Mouse (Mus musculus): ENCODE data around the gene Tbc1d23. TPM values are rescaled to one million over a fixed set of nuclear protein-coding genes. Genes with fewer than 3 reads are reported as not detected.
A peak's percentile ranks its signal among the peaks of the same experiment; 100 is the strongest.
"Not testable (repeated sequence)": the region's sequence is repeated elsewhere in the genome, so short reads cannot be mapped to it uniquely, and the experiment has no call there.

The Tbc1d23 gene
- polyA plus RNA-seq, 1 experiment from 2014 or later: 32.9 TPM

GRCm38 (mm10) chr16:57235871-57236510 lies 4.7 kb upstream of the Tbc1d23 start:
- H3K4me1 ChIP-seq (ENCODE audit: control insufficient read depth, insufficient read depth, low read length): no peaks in the 10 kb centered on the region
- H3K27me3 ChIP-seq (replicated peaks; ENCODE audit: control insufficient read depth, insufficient read depth, low read length): no peaks in the 10 kb centered on the region
- no peak for ATAC-seq
- 72% methylated on average over 7 of the region's 7 CpGs for WGBS
- no peak overlapping the region for H3K9ac ChIP-seq (ENCODE audit: low read length)
- H3K36me3 ChIP-seq (ENCODE audit: control insufficient read depth, insufficient read depth, low read length): no peaks in the 10 kb centered on the region
- H3K4me2 ChIP-seq (ENCODE audit: low read length): no peak overlapping the region
- no peak overlapping the region for H3K27ac ChIP-seq (ENCODE audit: low read depth, low read length)
- no peak for DNase-seq (ENCODE audit: low spot score)
- no peaks in the 10 kb centered on the region for H3K9me3 ChIP-seq (replicated peaks; ENCODE audit: control insufficient read depth, low read length)
- no peak overlapping the region for H3K4me3 ChIP-seq (ENCODE audit: low read depth, low read length)

GRCm38 (mm10) chr16:57231937-57232310 lies 620 bp upstream of the Tbc1d23 start:
- H3K9me3 ChIP-seq (replicated peaks; ENCODE audit: control insufficient read depth, low read length); DNase-seq (ENCODE audit: low spot score); H3K36me3 ChIP-seq (ENCODE audit: control insufficient read depth, insufficient read depth, low read length); ATAC-seq; H3K4me1 ChIP-seq (ENCODE audit: control insufficient read depth, insufficient read depth, low read length); H3K9ac ChIP-seq (ENCODE audit: low read length); H3K27ac ChIP-seq (ENCODE audit: low read depth, low read length); H3K27me3 ChIP-seq (replicated peaks; ENCODE audit: control insufficient read depth, insufficient read depth, low read length): not testable (repeated sequence)
- H3K4me3 ChIP-seq (ENCODE audit: low read depth, low read length): peak overlapping the region; percentile 89
- peak overlapping the region; percentile 42 for H3K4me2 ChIP-seq (ENCODE audit: low read length)
- WGBS: 73% methylated on average over 4 of the region's 5 CpGs

GRCm38 (mm10) chr16:57226444-57226843 lies 4.9 kb downstream of the Tbc1d23 start:
- H3K27ac ChIP-seq (ENCODE audit: low read depth, low read length): no peak overlapping the region
- H3K4me1 ChIP-seq (ENCODE audit: control insufficient read depth, insufficient read depth, low read length): peaks cover 7% of the 10 kb centered on the region
- no peak overlapping the region for H3K4me2 ChIP-seq (ENCODE audit: low read length)
- DNase-seq (ENCODE audit: low spot score): no peak
- no peak for ATAC-seq
- WGBS: 95% methylated on average over 5 of the region's 5 CpGs
- no peaks in the 10 kb centered on the region for H3K27me3 ChIP-seq (replicated peaks; ENCODE audit: control insufficient read depth, insufficient read depth, low read length)
- no peak overlapping the region for H3K9ac ChIP-seq (ENCODE audit: low read length)
- H3K9me3 ChIP-seq (replicated peaks; ENCODE audit: control insufficient read depth, low read length): no peaks in the 10 kb centered on the region
- H3K4me3 ChIP-seq (ENCODE audit: low read depth, low read length): no peak overlapping the region
- no peaks in the 10 kb centered on the region for H3K36me3 ChIP-seq (ENCODE audit: control insufficient read depth, insufficient read depth, low read length)

- Histone ChIP-seq H3K27ac (ENCODE audit: low read depth, low read length) (no peak overlapping the region), H3K4me3 (ENCODE audit: low read depth, low read length) (no peak overlapping the region), H3K36me3 (ENCODE audit: control insufficient read depth, insufficient read depth, low read length) (peaks cover 4% of the 10 kb centered on the region; the same call in 1 of the 2 replicates), H3K4me2 (ENCODE audit: low read length) (no peak overlapping the region), H3K4me1 (ENCODE audit: control insufficient read depth, insufficient read depth, low read length) (no peaks in the 10 kb centered on the region), H3K9me3 (replicated peaks; ENCODE audit: control insufficient read depth, low read length) (no peaks in the 10 kb centered on the region), H3K27me3 (replicated peaks; ENCODE audit: control insufficient read depth, insufficient read depth, low read length) (no peaks in the 10 kb centered on the region), H3K9ac (ENCODE audit: low read length) (no peak overlapping the region)
- 94% methylated on average over 6 of the region's 6 CpGs for WGBS
- ATAC-seq: no peak
- DNase-seq (ENCODE audit: low spot score): no peak
Observed at GRCm38 (mm10) chr16:57220361-57220760, 10.9 kb downstream of the Tbc1d23 start.

GRCm38 (mm10) chr16:57215957-57216356 lies 15.3 kb downstream of the Tbc1d23 start:
- H3K27me3 ChIP-seq (replicated peaks; ENCODE audit: control insufficient read depth, insufficient read depth, low read length): no peaks in the 10 kb centered on the region
- no peaks in the 10 kb centered on the region for H3K4me1 ChIP-seq (ENCODE audit: control insufficient read depth, insufficient read depth, low read length)
- DNase-seq (ENCODE audit: low spot score): no peak
- H3K9me3 ChIP-seq (replicated peaks; ENCODE audit: control insufficient read depth, low read length): no peaks in the 10 kb centered on the region
- no peak overlapping the region for H3K9ac ChIP-seq (ENCODE audit: low read length)
- ATAC-seq: no peak
- peaks cover 17% of the 10 kb centered on the region for H3K36me3 ChIP-seq (ENCODE audit: control insufficient read depth, insufficient read depth, low read length)
- H3K4me2 ChIP-seq (ENCODE audit: low read length): no peak overlapping the region
- H3K27ac ChIP-seq (ENCODE audit: low read depth, low read length): no peak overlapping the region
- no peak overlapping the region for H3K4me3 ChIP-seq (ENCODE audit: low read depth, low read length)

GRCm38 (mm10) chr16:57211037-57211436 lies 20.3 kb downstream of the Tbc1d23 start:
- H3K36me3 ChIP-seq (ENCODE audit: control insufficient read depth, insufficient read depth, low read length): peaks cover 24% of the 10 kb centered on the region
- 88% methylated on average over 2 of the region's 2 CpGs for WGBS
- no peaks in the 10 kb centered on the region for H3K9me3 ChIP-seq (replicated peaks; ENCODE audit: control insufficient read depth, low read length)
- H3K9ac ChIP-seq (ENCODE audit: low read length): no peak overlapping the region
- DNase-seq (ENCODE audit: low spot score) (no peak), ATAC-seq (no peak)
- H3K4me3 ChIP-seq (ENCODE audit: low read depth, low read length): no peak overlapping the region
- H3K27ac ChIP-seq (ENCODE audit: low read depth, low read length): no peak overlapping the region
- no peaks in the 10 kb centered on the region for H3K27me3 ChIP-seq (replicated peaks; ENCODE audit: control insufficient read depth, insufficient read depth, low read length)
- H3K4me2 ChIP-seq (ENCODE audit: low read length): no peak overlapping the region
- no peaks in the 10 kb centered on the region for H3K4me1 ChIP-seq (ENCODE audit: control insufficient read depth, insufficient read depth, low read length)

- 89% methylated on average over 2 of the region's 2 CpGs for WGBS
- Histone ChIP-seq H3K4me1 (ENCODE audit: control insufficient read depth, insufficient read depth, low read length) (no peaks in the 10 kb centered on the region), H3K9ac (ENCODE audit: low read length) (no peak overlapping the region), H3K27me3 (replicated peaks; ENCODE audit: control insufficient read depth, insufficient read depth, low read length) (no peaks in the 10 kb centered on the region), H3K27ac (ENCODE audit: low read depth, low read length) (no peak overlapping the region), H3K9me3 (replicated peaks; ENCODE audit: control insufficient read depth, low read length) (no peaks in the 10 kb centered on the region), H3K4me3 (ENCODE audit: low read depth, low read length) (no peak overlapping the region), H3K4me2 (ENCODE audit: low read length) (no peak overlapping the region), H3K36me3 (ENCODE audit: control insufficient read depth, insufficient read depth, low read length) (peaks cover 24% of the 10 kb centered on the region)
- DNase-seq (ENCODE audit: low spot score) (no peak), ATAC-seq (no peak)
Observed at GRCm38 (mm10) chr16:57208342-57208741, 23.0 kb downstream of the Tbc1d23 start.

GRCm38 (mm10) chr16:57197281-57197680 lies 34.0 kb downstream of the Tbc1d23 start:
- WGBS: 72% methylated on average over 3 of the region's 3 CpGs
- H3K9ac ChIP-seq (ENCODE audit: low read length): no peak overlapping the region
- H3K4me3 ChIP-seq (ENCODE audit: low read depth, low read length): no peak overlapping the region
- no peak overlapping the region for H3K4me2 ChIP-seq (ENCODE audit: low read length)
- peaks cover 20% of the 10 kb centered on the region for H3K36me3 ChIP-seq (ENCODE audit: control insufficient read depth, insufficient read depth, low read length)
- ATAC-seq: no peak
- no peak overlapping the region for H3K27ac ChIP-seq (ENCODE audit: low read depth, low read length)
- no peaks in the 10 kb centered on the region for H3K9me3 ChIP-seq (replicated peaks; ENCODE audit: control insufficient read depth, low read length)
- H3K27me3 ChIP-seq (replicated peaks; ENCODE audit: control insufficient read depth, insufficient read depth, low read length): no peaks in the 10 kb centered on the region
- no peak for DNase-seq (ENCODE audit: low spot score)
- H3K4me1 ChIP-seq (ENCODE audit: control insufficient read depth, insufficient read depth, low read length): no peaks in the 10 kb centered on the region

GRCm38 (mm10) chr16:57196590-57196989 lies 34.7 kb downstream of the Tbc1d23 start:
- DNase-seq (ENCODE audit: low spot score): no peak
- 90% methylated on average over 5 of the region's 5 CpGs for WGBS
- no peak for ATAC-seq

More at GRCm38 (mm10) chr16:57196590-57196989, 34.7 kb downstream of the Tbc1d23 start:
- no peak overlapping the region for H3K9ac ChIP-seq (ENCODE audit: low read length)
- no peak overlapping the region for H3K27ac ChIP-seq (ENCODE audit: low read depth, low read length)
- no peak overlapping the region for H3K4me3 ChIP-seq (ENCODE audit: low read depth, low read length)
- no peaks in the 10 kb centered on the region for H3K4me1 ChIP-seq (ENCODE audit: control insufficient read depth, insufficient read depth, low read length)
- H3K27me3 ChIP-seq (replicated peaks; ENCODE audit: control insufficient read depth, insufficient read depth, low read length): no peaks in the 10 kb centered on the region
- H3K4me2 ChIP-seq (ENCODE audit: low read length): no peak overlapping the region
- H3K9me3 ChIP-seq (replicated peaks; ENCODE audit: control insufficient read depth, low read length): no peaks in the 10 kb centered on the region
- peaks cover 27% of the 10 kb centered on the region for H3K36me3 ChIP-seq (ENCODE audit: control insufficient read depth, insufficient read depth, low read length)

Measured in forebrain, embryonic 14.5 days (tissue).